Mouse (Mus musculus): ENCODE results near the gene Hsf2. TPM values are rescaled to one million over a fixed set of nuclear protein-coding genes. Genes with fewer than 3 reads are reported as not detected.
A peak's percentile ranks its signal among the peaks of the same experiment; 100 is the strongest.
"Not testable (repeated sequence)": the region's sequence is repeated elsewhere in the genome, so short reads cannot be mapped to it uniquely, and the experiment has no call there.

The Hsf2 gene
- 19.2 and 19.8 TPM in 2 replicates for polyA plus RNA-seq (2014; fragmentation: Nextera tagmentation; extraction: Ambion mirVana)

GRCm38 (mm10) chr10:57485908-57486541 lies at the start of gene Hsf2:
Hsf2 (plus strand) TSS chr10:57486385.
- H3K27me3 ChIP-seq (replicated peaks; ENCODE audit: control insufficient read depth, insufficient read depth, low read length), result no peaks in the 10 kb centered on the region
- H3K4me2 ChIP-seq, result peak within 1 kb of the TSS; percentile 74
- H3K36me3 ChIP-seq (ENCODE audit: control insufficient read depth, insufficient read depth, low read length), result no peaks in the 10 kb centered on the region
- no peaks in the 10 kb centered on the region for H3K4me1 ChIP-seq (replicated peaks; ENCODE audit: control insufficient read depth, insufficient read depth, low read length)
- WGBS, result 1% methylated on average over 38 of the region's 52 CpGs
- DNase-seq (ENCODE audit: low spot score) (peak; percentile 90), ATAC-seq (replicated peaks; ENCODE audit: low FRiP score) (peak; percentile 99)
- peak within 1 kb of the TSS; percentile 77 for H3K4me3 ChIP-seq (ENCODE audit: low read depth, low read length)
- peak within 1 kb of the TSS; percentile 82 for H3K9ac ChIP-seq (ENCODE audit: low read depth, low read length)
- H3K27ac ChIP-seq (ENCODE audit: low read depth, low read length), result peak within 1 kb of the TSS; percentile 85
- H3K9me3 ChIP-seq (ENCODE audit: control insufficient read depth, low read length), result no peaks in the 10 kb centered on the region

GRCm38 (mm10) chr10:57437898-57438297 lies 48.3 kb upstream of the Hsf2 start:
- no peak overlapping the region for H3K4me3 ChIP-seq (ENCODE audit: low read depth, low read length)
- H3K9me3 ChIP-seq (ENCODE audit: control insufficient read depth, low read length), result 0 out of 2 replicates have a peak, but pooled peaks cover 2% of the 10 kb centered on the region
- ATAC-seq (replicated peaks; ENCODE audit: low FRiP score) (0 out of 2 replicates have a peak, but pooled peaks have one; percentile 48), DNase-seq (ENCODE audit: low spot score) (no peak)
- no peaks in the 10 kb centered on the region for H3K4me1 ChIP-seq (replicated peaks; ENCODE audit: control insufficient read depth, insufficient read depth, low read length)
- 72% methylated on average over 2 of the region's 2 CpGs for WGBS
- H3K27ac ChIP-seq (ENCODE audit: low read depth, low read length), result no peak overlapping the region
- no peak overlapping the region for H3K9ac ChIP-seq (ENCODE audit: low read depth, low read length)
- H3K4me2 ChIP-seq, result no peak overlapping the region
- no peaks in the 10 kb centered on the region for H3K36me3 ChIP-seq (ENCODE audit: control insufficient read depth, insufficient read depth, low read length)
- H3K27me3 ChIP-seq (replicated peaks; ENCODE audit: control insufficient read depth, insufficient read depth, low read length), result no peaks in the 10 kb centered on the region

GRCm38 (mm10) chr10:57441049-57441448 lies 45.1 kb upstream of the Hsf2 start:
- Histone ChIP-seq H3K36me3 (ENCODE audit: control insufficient read depth, insufficient read depth, low read length) (no peaks in the 10 kb centered on the region), H3K27me3 (replicated peaks; ENCODE audit: control insufficient read depth, insufficient read depth, low read length) (no peaks in the 10 kb centered on the region), H3K4me1 (replicated peaks; ENCODE audit: control insufficient read depth, insufficient read depth, low read length) (no peaks in the 10 kb centered on the region), H3K9ac (ENCODE audit: low read depth, low read length) (no peak overlapping the region), H3K9me3 (ENCODE audit: control insufficient read depth, low read length) (peaks cover 12% of the 10 kb centered on the region), H3K27ac (ENCODE audit: low read depth, low read length) (no peak overlapping the region), H3K4me2 (no peak overlapping the region), H3K4me3 (ENCODE audit: low read depth, low read length) (no peak overlapping the region)
- 0 out of 2 replicates have a peak, but pooled peaks have one; percentile 17 for ATAC-seq (replicated peaks; ENCODE audit: low FRiP score)
- no peak for DNase-seq (ENCODE audit: low spot score)

- DNase-seq (ENCODE audit: low spot score) (no peak), ATAC-seq (replicated peaks; ENCODE audit: low FRiP score) (no peak)
- Histone ChIP-seq H3K4me2 (no peak overlapping the region), H3K4me3 (ENCODE audit: low read depth, low read length) (no peak overlapping the region), H3K36me3 (ENCODE audit: control insufficient read depth, insufficient read depth, low read length) (no peaks in the 10 kb centered on the region), H3K9ac (ENCODE audit: low read depth, low read length) (no peak overlapping the region), H3K27me3 (replicated peaks; ENCODE audit: control insufficient read depth, insufficient read depth, low read length) (no peaks in the 10 kb centered on the region), H3K27ac (ENCODE audit: low read depth, low read length) (no peak overlapping the region), H3K4me1 (replicated peaks; ENCODE audit: control insufficient read depth, insufficient read depth, low read length) (no peaks in the 10 kb centered on the region), H3K9me3 (ENCODE audit: control insufficient read depth, low read length) (peaks cover 13% of the 10 kb centered on the region)
- WGBS, result 65% methylated on average over 8 of the region's 8 CpGs
These were observed 41.8 kb upstream of the Hsf2 start for GRCm38 (mm10) chr10:57444392-57444791.

- WGBS, result 82% methylated on average over 1 of the region's 1 CpGs
- ATAC-seq (replicated peaks; ENCODE audit: low FRiP score) (no peak), DNase-seq (ENCODE audit: low spot score) (no peak)
- Histone ChIP-seq H3K9ac (ENCODE audit: low read depth, low read length) (no peak overlapping the region), H3K9me3 (ENCODE audit: control insufficient read depth, low read length) (peaks cover 13% of the 10 kb centered on the region), H3K4me3 (ENCODE audit: low read depth, low read length) (no peak overlapping the region), H3K27ac (ENCODE audit: low read depth, low read length) (no peak overlapping the region), H3K4me1 (replicated peaks; ENCODE audit: control insufficient read depth, insufficient read depth, low read length) (no peaks in the 10 kb centered on the region), H3K36me3 (ENCODE audit: control insufficient read depth, insufficient read depth, low read length) (no peaks in the 10 kb centered on the region), H3K27me3 (replicated peaks; ENCODE audit: control insufficient read depth, insufficient read depth, low read length) (no peaks in the 10 kb centered on the region), H3K4me2 (no peak overlapping the region)
These were observed 40.5 kb upstream of the Hsf2 start for GRCm38 (mm10) chr10:57445655-57446054.

GRCm38 (mm10) chr10:57447657-57448050 lies 38.5 kb upstream of the Hsf2 start:
- Histone ChIP-seq H3K27me3 (replicated peaks; ENCODE audit: control insufficient read depth, insufficient read depth, low read length) (no peaks in the 10 kb centered on the region), H3K4me2 (no peak overlapping the region), H3K9me3 (ENCODE audit: control insufficient read depth, low read length) (peaks cover 13% of the 10 kb centered on the region), H3K36me3 (ENCODE audit: control insufficient read depth, insufficient read depth, low read length) (no peaks in the 10 kb centered on the region), H3K9ac (ENCODE audit: low read depth, low read length) (no peak overlapping the region), H3K4me1 (replicated peaks; ENCODE audit: control insufficient read depth, insufficient read depth, low read length) (no peaks in the 10 kb centered on the region), H3K27ac (ENCODE audit: low read depth, low read length) (no peak overlapping the region), H3K4me3 (ENCODE audit: low read depth, low read length) (no peak overlapping the region)
- DNase-seq (ENCODE audit: low spot score) (no peak), ATAC-seq (replicated peaks; ENCODE audit: low FRiP score) (no peak)

GRCm38 (mm10) chr10:57448051-57448716 lies 38.0 kb upstream of the Hsf2 start:
- Histone ChIP-seq H3K27ac (ENCODE audit: low read depth, low read length) (no peak overlapping the region), H3K9me3 (ENCODE audit: control insufficient read depth, low read length) (peaks cover 13% of the 10 kb centered on the region), H3K27me3 (replicated peaks; ENCODE audit: control insufficient read depth, insufficient read depth, low read length) (no peaks in the 10 kb centered on the region), H3K36me3 (ENCODE audit: control insufficient read depth, insufficient read depth, low read length) (no peaks in the 10 kb centered on the region), H3K4me3 (ENCODE audit: low read depth, low read length) (no peak overlapping the region), H3K4me2 (peak overlapping the region; percentile 36), H3K9ac (ENCODE audit: low read depth, low read length) (no peak overlapping the region), H3K4me1 (replicated peaks; ENCODE audit: control insufficient read depth, insufficient read depth, low read length) (no peaks in the 10 kb centered on the region)
- ATAC-seq (replicated peaks; ENCODE audit: low FRiP score) (no peak), DNase-seq (ENCODE audit: low spot score) (no peak)
- 4% methylated on average over 19 of the region's 19 CpGs for WGBS

- H3K36me3 ChIP-seq (ENCODE audit: control insufficient read depth, insufficient read depth, low read length); H3K27me3 ChIP-seq (replicated peaks; ENCODE audit: control insufficient read depth, insufficient read depth, low read length); DNase-seq (ENCODE audit: low spot score); H3K9ac ChIP-seq (ENCODE audit: low read depth, low read length); H3K27ac ChIP-seq (ENCODE audit: low read depth, low read length); ATAC-seq (replicated peaks; ENCODE audit: low FRiP score); H3K4me1 ChIP-seq (replicated peaks; ENCODE audit: control insufficient read depth, insufficient read depth, low read length); H3K4me3 ChIP-seq (ENCODE audit: low read depth, low read length); H3K9me3 ChIP-seq (ENCODE audit: control insufficient read depth, low read length); H3K4me2 ChIP-seq: not testable (repeated sequence)
- 22% methylated on average over 9 of the region's 10 CpGs for WGBS
These were observed 22.9 kb upstream of the Hsf2 start for GRCm38 (mm10) chr10:57463298-57463697.

GRCm38 (mm10) chr10:57465768-57466167 lies 20.4 kb upstream of the Hsf2 start:
- H3K4me3 ChIP-seq (ENCODE audit: low read depth, low read length), result no peak overlapping the region
- H3K4me1 ChIP-seq (replicated peaks; ENCODE audit: control insufficient read depth, insufficient read depth, low read length), result no peaks in the 10 kb centered on the region
- H3K36me3 ChIP-seq (ENCODE audit: control insufficient read depth, insufficient read depth, low read length), result no peaks in the 10 kb centered on the region
- no peaks in the 10 kb centered on the region for H3K27me3 ChIP-seq (replicated peaks; ENCODE audit: control insufficient read depth, insufficient read depth, low read length)
- H3K27ac ChIP-seq (ENCODE audit: low read depth, low read length), result no peak overlapping the region
- no peak for ATAC-seq (replicated peaks; ENCODE audit: low FRiP score)
- no peak overlapping the region for H3K9ac ChIP-seq (ENCODE audit: low read depth, low read length)
- no peaks in the 10 kb centered on the region for H3K9me3 ChIP-seq (ENCODE audit: control insufficient read depth, low read length)
- no peak overlapping the region for H3K4me2 ChIP-seq
- no peak for DNase-seq (ENCODE audit: low spot score)
